ENCODE assay signal across 15 mouse cellular contexts in the genomic region with DNA sequence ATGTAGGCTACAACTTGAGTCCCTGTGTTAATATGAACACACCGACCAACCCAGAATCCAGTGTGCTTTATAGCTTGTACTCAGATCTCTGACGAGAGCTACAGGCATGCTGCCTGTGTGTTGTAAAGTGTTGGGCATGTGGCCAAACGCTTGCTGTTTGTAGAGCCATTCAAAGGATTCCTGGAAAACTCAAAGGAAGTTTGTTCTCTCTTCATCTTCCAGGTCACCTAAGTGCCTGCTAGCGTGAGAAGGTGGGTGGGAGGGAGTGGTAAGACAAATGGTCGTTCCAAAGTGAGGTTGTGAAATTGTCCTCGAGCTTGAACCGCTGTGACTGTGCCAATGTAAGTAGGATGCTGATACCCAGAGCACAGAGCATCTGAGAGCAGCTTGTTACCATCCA. TPM values are rescaled to one million over a fixed set of nuclear protein-coding genes. Genes with fewer than 3 reads are reported as not detected.
DNase-seq lines count a peak whose midpoint lies in the region; ATAC-seq lines count a peak whose summit lies in the region.
"Had no signal": no experiment of that assay in that cellular context is flagged by ENCODE, and none has a peak within 500 bp of the region (broad histone marks: within the 10 kb centered on the region; RNA-seq: fewer than 3 reads in every experiment).

No protein-coding gene starts in this region.

- no peaks in the 10 kb centered on the region for H3K9me3 ChIP-seq in intestine, embryonic 14.5 days (ENCODE audit: control insufficient read depth, low read length)
- H3K9me3 ChIP-seq in intestine, embryonic 16.5 days (ENCODE audit: control insufficient read depth, low read length), result no peaks in the 10 kb centered on the region
- H3K9me3 ChIP-seq: heart, embryonic 12.5 days; midbrain, embryonic 15.5 days had no signal

- no peaks in the 10 kb centered on the region for H3K27me3 ChIP-seq in intestine, embryonic 14.5 days (replicated peaks; ENCODE audit: control insufficient read depth, insufficient read depth, low read length)
- no peaks in the 10 kb centered on the region for H3K27me3 ChIP-seq in intestine, embryonic 16.5 days (replicated peaks; ENCODE audit: control insufficient read depth, insufficient read depth, low read length)
- H3K27me3 ChIP-seq: midbrain, embryonic 15.5 days had no signal

- peak; percentile 52 for DNase-seq in adrenal gland, postnatal 10 days
- DNase-seq in adrenal gland, adult 2 months, result no peak
- DNase-seq in intestine, embryonic 14.5 days (ENCODE audit: low spot score), result no peak
- DNase-seq in ovary, postnatal 14 days (ENCODE audit: low spot score), result peak; percentile 23
- DNase-seq in ovary, postnatal 10 days (ENCODE audit: low spot score), result no peak
- DNase-seq in lung, postnatal 14 days, result peak; percentile 82
- DNase-seq in natural killer cell, adult 2 months (ENCODE audit: low spot score in 2 of 2), result no peak
- DNase-seq: cerebellum, adult 8-10 months; thymus, adult 18-20 months had no signal

- ATAC-seq in intestine, embryonic 14.5 days (replicated peaks; ENCODE audit: low FRiP score, low TSS enrichment, low read depth), result no peak
- ATAC-seq in intestine, embryonic 16.5 days, result no peak
- ATAC-seq: activated CD4-positive, CD25-positive, alpha-beta regulatory T cell, adult 4 months; midbrain, embryonic 15.5 days had no signal

- no peak overlapping the region for H3K9ac ChIP-seq in intestine, embryonic 14.5 days (ENCODE audit: low read length)
- H3K9ac ChIP-seq in intestine, embryonic 16.5 days (ENCODE audit: low read depth, low read length), result no peak overlapping the region
- H3K9ac ChIP-seq: heart, embryonic 12.5 days; liver, embryonic 14.5 days; midbrain, embryonic 15.5 days had no signal

- no peak overlapping the region for H3K4me2 ChIP-seq in intestine, embryonic 14.5 days (ENCODE audit: low read length)
- H3K4me2 ChIP-seq in intestine, embryonic 16.5 days (ENCODE audit: low read depth, low read length), result no peak overlapping the region
- H3K4me2 ChIP-seq: heart, embryonic 12.5 days; midbrain, embryonic 15.5 days had no signal

- H3K4me1 ChIP-seq in intestine, embryonic 14.5 days (replicated peaks; ENCODE audit: control insufficient read depth, insufficient read depth, low read length), result no peaks in the 10 kb centered on the region
- no peaks in the 10 kb centered on the region for H3K4me1 ChIP-seq in intestine, embryonic 16.5 days (ENCODE audit: control insufficient read depth, insufficient read depth, low read length)
- H3K4me1 ChIP-seq: heart, embryonic 12.5 days; midbrain, embryonic 15.5 days had no signal

- H3K36me3 ChIP-seq in intestine, embryonic 14.5 days (ENCODE audit: control insufficient read depth, insufficient read depth, low read length), result no peaks in the 10 kb centered on the region
- H3K36me3 ChIP-seq in intestine, embryonic 16.5 days (ENCODE audit: control insufficient read depth, insufficient read depth, low read length), result no peaks in the 10 kb centered on the region
- H3K36me3 ChIP-seq: midbrain, embryonic 15.5 days had no signal

- WGBS in intestine, embryonic 14.5 days, result 33% methylated on average over 7 of the region's 7 CpGs
- WGBS in intestine, embryonic 16.5 days, result 35% methylated on average over 7 of the region's 7 CpGs

- H3K27ac ChIP-seq in intestine, embryonic 14.5 days (ENCODE audit: low read depth), result 0 out of 2 replicates have a peak overlapping the region, but pooled peaks have one; percentile 5
- H3K27ac ChIP-seq in intestine, embryonic 16.5 days (ENCODE audit: low read length), result no peak overlapping the region
- H3K27ac ChIP-seq: left cerebral cortex, adult 2 months; liver, embryonic 14.5 days; midbrain, embryonic 15.5 days had no signal

- no peak overlapping the region for H3K4me3 ChIP-seq in intestine, embryonic 14.5 days (ENCODE audit: low read depth, low read length)
- no peak overlapping the region for H3K4me3 ChIP-seq in intestine, embryonic 16.5 days (ENCODE audit: low read length)
- H3K4me3 ChIP-seq: heart, embryonic 12.5 days; left cerebral cortex, adult 2 months; midbrain, embryonic 15.5 days had no signal

RNA-seq across cellular contexts. Expression of a gene that starts 12.7 kb away (rescaled TPM):
- total RNA-seq in adrenal gland, postnatal 10 days (2021), result 100 to 1,000 TPM; 270 to 283 TPM
- total RNA-seq in adrenal gland, adult 2 months (2021), result 100 to 1,000 TPM; 243 to 252 TPM
- polyA plus RNA-seq in adrenal gland, adult 2 months (2012; rRNA removed), result 186 and 212 TPM in 2 replicates
- polyA plus RNA-seq in intestine, embryonic 14.5 days (2014; fragmentation: Nextera tagmentation; extraction: Ambion mirVana), result 437 and 474 TPM in 2 replicates
- 362 and 396 TPM in 2 replicates for polyA plus RNA-seq in intestine, embryonic 16.5 days (2015; fragmentation: Nextera tagmentation; extraction: Ambion mirVana)

RNA-seq across cellular contexts. Expression of a gene that starts 36.4 kb away (rescaled TPM):
- 10 to 100 TPM; 17.9 to 20.5 TPM for total RNA-seq in adrenal gland, postnatal 10 days (2021)
- total RNA-seq in adrenal gland, adult 2 months (2021), result 10 to 100 TPM; 20.6 to 22.1 TPM
- 36.5 and 38.4 TPM in 2 replicates for polyA plus RNA-seq in adrenal gland, adult 2 months (2012; rRNA removed)
- polyA plus RNA-seq in intestine, embryonic 14.5 days (2014; fragmentation: Nextera tagmentation; extraction: Ambion mirVana), result 4.7 and 5.3 TPM in 2 replicates
- 3.4 and 3.8 TPM in 2 replicates for polyA plus RNA-seq in intestine, embryonic 16.5 days (2015; fragmentation: Nextera tagmentation; extraction: Ambion mirVana)

RNA-seq across cellular contexts. Expression of a gene that starts 37.2 kb away (rescaled TPM):
- total RNA-seq in adrenal gland, postnatal 10 days (2021), result 1 to 10 TPM; 3.8 to 4.3 TPM
- total RNA-seq in adrenal gland, adult 2 months (2021), result 1 to 10 TPM; 2.8 to 6.3 TPM
- 1.9 and 2.7 TPM in 2 replicates for polyA plus RNA-seq in adrenal gland, adult 2 months (2012; rRNA removed)
- 1.9 and 2.3 TPM in 2 replicates for polyA plus RNA-seq in intestine, embryonic 14.5 days (2014; fragmentation: Nextera tagmentation; extraction: Ambion mirVana)
- 2.1 and 2.4 TPM in 2 replicates for polyA plus RNA-seq in intestine, embryonic 16.5 days (2015; fragmentation: Nextera tagmentation; extraction: Ambion mirVana)

Comparison
In these comparisons a context has a peak if more than half of its experiments do, and no peak if none do; other contexts are left out.
1. DNase-seq: peak in adrenal gland, postnatal 10 days (single experiment), ovary, postnatal 14 days (single experiment) and lung, postnatal 14 days (single experiment); none in adrenal gland, adult 2 months (single experiment), intestine, embryonic 14.5 days (single experiment), ovary, postnatal 10 days (single experiment) and natural killer cell, adult 2 months (0 of 2).